Mouse (Mus musculus) hindbrain, embryonic 11.5 days (tissue): ENCODE measurements around the gene Gon7. TPM values are rescaled to one million over a fixed set of nuclear protein-coding genes. Genes with fewer than 3 reads are reported as not detected.
A peak's percentile ranks its signal among the peaks of the same experiment; 100 is the strongest.

ENCODE experiments used
- ATAC-seq: fragments of 200-750 bp; cut with Nextera tagmentation; 2 replicates; pipeline ENCODE4 v1.8.0; 2017; ENCODE audit warnings: mild to moderate bottlenecking, moderate TSS enrichment, moderate library complexity; ENCODE audit not compliant: low FRiP score
- DNase-seq: peaks from one replicate; pipeline ENCODE4 v3.0.0-alpha.2; 2015; ENCODE audit warnings: low spot score
- H3K27ac ChIP-seq: fragments of 300-500 bp; sonication (generic); 2 replicates; pipeline ENCODE4 v1.5.1; 2014; ENCODE audit warnings: mild to moderate bottlenecking, low read depth, low read length
- H3K27me3 ChIP-seq: fragments of 300-500 bp; sonication (generic); 2 replicates; pipeline ENCODE4 v1.6.1; 2014; ENCODE audit warnings: mild to moderate bottlenecking, low read length, moderate library complexity, mixed read lengths; ENCODE audit not compliant: control insufficient read depth, insufficient read depth
- H3K36me3 ChIP-seq: fragments of 300-500 bp; sonication (generic); 2 replicates; pipeline ENCODE4 v1.6.1; 2014; ENCODE audit warnings: mild to moderate bottlenecking, low read length, moderate library complexity, mixed read lengths; ENCODE audit not compliant: control insufficient read depth, insufficient read depth
- H3K4me1 ChIP-seq: fragments of 300-500 bp; sonication (generic); replicated peaks from 2 replicates; pipeline ENCODE4 v1.6.1; 2014; ENCODE audit warnings: low read length, mixed read lengths; ENCODE audit not compliant: control insufficient read depth, insufficient read depth
- H3K4me2 ChIP-seq: fragments of 300-500 bp; sonication (generic); replicated peaks from 2 replicates; pipeline ENCODE4 v1.6.1; 2014; ENCODE audit warnings: mild to moderate bottlenecking, low read depth, low read length
- H3K4me3 ChIP-seq: fragments of 300-500 bp; sonication (generic); 2 replicates; pipeline ENCODE4 v1.5.1; 2014; ENCODE audit warnings: low read depth, low read length
- H3K9ac ChIP-seq: fragments of 300-500 bp; sonication (generic); 2 replicates; pipeline ENCODE4 v1.6.1; 2014; ENCODE audit warnings: low read depth, low read length
- H3K9me3 ChIP-seq: fragments of 300-500 bp; sonication (generic); 2 replicates; pipeline ENCODE4 v1.6.1; 2016; ENCODE audit warnings: low read length; ENCODE audit not compliant: control insufficient read depth
- WGBS: fragments of 180-500 bp; shearing (Covaris S2); extraction: QIAGEN DNeasy Blood & Tissue Kit; methylation state at CpG from one replicate; pipeline ENCODE4 v1.1.7; 2014; 5-methylcytosine and 5-hydroxymethylcytosine counted together
- polyA plus RNA-seq: library from polyadenylated mRNA; unstranded; fragments of >200 nt; fragmentation: Nextera tagmentation; extraction: Ambion mirVana; gene quantifications from 2 replicates; pipeline ENCODE4 v1.2.1, GENCODE M21; 2014

Gene Gon7
- polyA plus RNA-seq, 1 experiment from 2014 or later: 56.2 TPM

GRCm38 (mm10) chr12:102776035-102776434, 18.4 kb upstream of the Gon7 start:
- H3K27me3 ChIP-seq: no peaks in the 10 kb centered on the region
- 95% methylated on average over 14 of the region's 14 CpGs for WGBS
- H3K36me3 ChIP-seq: peaks cover 9% of the 10 kb centered on the region

GRCm38 (mm10) chr12:102772676-102773075, 15.1 kb upstream of the Gon7 start:
- Histone ChIP-seq H3K4me1 (no peaks in the 10 kb centered on the region), H3K9me3 (no peaks in the 10 kb centered on the region), H3K27ac (no peak overlapping the region), H3K9ac (no peak overlapping the region), H3K4me2 (no peak overlapping the region), H3K4me3 (no peak overlapping the region), H3K36me3 (peaks cover 14% of the 10 kb centered on the region), H3K27me3 (no peaks in the 10 kb centered on the region)
- no peak for ATAC-seq
- no peak for DNase-seq
- 95% methylated on average over 5 of the region's 5 CpGs for WGBS

More at GRCm38 (mm10) chr12:102776035-102776434, 18.4 kb upstream of the Gon7 start:
- no peak for DNase-seq
- Histone ChIP-seq H3K9ac (no peak overlapping the region), H3K9me3 (no peaks in the 10 kb centered on the region), H3K27ac (no peak overlapping the region), H3K4me1 (no peaks in the 10 kb centered on the region), H3K4me2 (no peak overlapping the region), H3K4me3 (no peak overlapping the region)
- ATAC-seq: no peak

- Histone ChIP-seq H3K27ac (no peak overlapping the region), H3K4me2 (no peak overlapping the region), H3K27me3 (no peaks in the 10 kb centered on the region), H3K9me3 (no peaks in the 10 kb centered on the region), H3K4me1 (no peaks in the 10 kb centered on the region), H3K4me3 (no peak overlapping the region), H3K9ac (no peak overlapping the region), H3K36me3 (peaks cover 14% of the 10 kb centered on the region)
- DNase-seq (no peak), ATAC-seq (no peak)
- WGBS: 96% methylated on average over 8 of the region's 8 CpGs
Measured at GRCm38 (mm10) chr12:102771601-102772000, 14.0 kb upstream of the Gon7 start.

GRCm38 (mm10) chr12:102769000-102769399, 11.4 kb upstream of the Gon7 start:
- Histone ChIP-seq H3K27me3 (no peaks in the 10 kb centered on the region), H3K9ac (no peak overlapping the region), H3K27ac (no peak overlapping the region), H3K4me1 (no peaks in the 10 kb centered on the region), H3K36me3 (peaks cover 12% of the 10 kb centered on the region), H3K4me3 (no peak overlapping the region), H3K9me3 (no peaks in the 10 kb centered on the region), H3K4me2 (no peak overlapping the region)
- WGBS: 94% methylated on average over 4 of the region's 4 CpGs
- DNase-seq: no peak
- no peak for ATAC-seq

GRCm38 (mm10) chr12:102763696-102764095, 6.1 kb upstream of the Gon7 start:
- Histone ChIP-seq H3K4me1 (peaks cover 2% of the 10 kb centered on the region), H3K9ac (no peak overlapping the region), H3K4me2 (no peak overlapping the region), H3K36me3 (peaks cover 5% of the 10 kb centered on the region), H3K27ac (no peak overlapping the region), H3K4me3 (no peak overlapping the region), H3K27me3 (no peaks in the 10 kb centered on the region), H3K9me3 (no peaks in the 10 kb centered on the region)
- ATAC-seq: no peak
- no peak for DNase-seq

GRCm38 (mm10) chr12:102761668-102762067, 4.1 kb upstream of the Gon7 start:
- WGBS: 91% methylated on average over 3 of the region's 3 CpGs

GRCm38 (mm10) chr12:102758936-102759335, 1.3 kb upstream of the Gon7 start:
- Histone ChIP-seq H3K9me3 (no peaks in the 10 kb centered on the region), H3K4me2 (peak overlapping the region; percentile 85), H3K4me3 (peak overlapping the region; percentile 61), H3K36me3 (no peaks in the 10 kb centered on the region; the same call in 1 of the 2 replicates), H3K27ac (no peak overlapping the region), H3K4me1 (peaks cover 6% of the 10 kb centered on the region), H3K27me3 (no peaks in the 10 kb centered on the region), H3K9ac (peak overlapping the region; percentile 85)
- peak; percentile 17 for DNase-seq
- WGBS: 0% methylated on average over 5 of the region's 5 CpGs
- no peak for ATAC-seq

More at GRCm38 (mm10) chr12:102761668-102762067, 4.1 kb upstream of the Gon7 start:
- Histone ChIP-seq H3K4me1 (peaks cover 6% of the 10 kb centered on the region), H3K9ac (no peak overlapping the region), H3K27me3 (no peaks in the 10 kb centered on the region), H3K4me2 (no peak overlapping the region), H3K4me3 (no peak overlapping the region), H3K27ac (no peak overlapping the region), H3K36me3 (no peaks in the 10 kb centered on the region; the same call in 1 of the 2 replicates), H3K9me3 (no peaks in the 10 kb centered on the region)
- ATAC-seq (no peak), DNase-seq (no peak)

GRCm38 (mm10) chr12:102758403-102758756, 777 bp upstream of the Gon7 start, which contains the start of gene Gm20604:
TSS of gene Gm20604 (minus strand) at chr12:102758672.
- Histone ChIP-seq H3K4me1 (peaks cover 6% of the 10 kb centered on the region), H3K4me3 (peak within 1 kb of the TSS; percentile 61), H3K4me2 (peak within 1 kb of the TSS; percentile 85), H3K27me3 (no peaks in the 10 kb centered on the region), H3K9ac (peak within 1 kb of the TSS; percentile 85), H3K27ac (peak within 1 kb of the TSS; percentile 74), H3K36me3 (no peaks in the 10 kb centered on the region; the same call in 1 of the 2 replicates), H3K9me3 (no peaks in the 10 kb centered on the region)
- ATAC-seq (no peak), DNase-seq (peak; percentile 34)
- under 1% methylated on average over 10 of the region's 10 CpGs for WGBS

GRCm38 (mm10) chr12:102757055-102757688, 431 bp downstream of the Gon7 start:
- no peaks in the 10 kb centered on the region for H3K36me3 ChIP-seq
- peaks cover 6% of the 10 kb centered on the region for H3K4me1 ChIP-seq
- DNase-seq: no peak
- peak overlapping the region; percentile 61 for H3K4me3 ChIP-seq
- H3K27ac ChIP-seq: peak overlapping the region; percentile 74
- peak overlapping the region; percentile 85 for H3K9ac ChIP-seq
- H3K4me2 ChIP-seq: peak overlapping the region; percentile 85
- ATAC-seq: peak; percentile 87
- WGBS: 2% methylated on average over 46 of the region's 46 CpGs
- no peaks in the 10 kb centered on the region for H3K27me3 ChIP-seq
- H3K9me3 ChIP-seq: no peaks in the 10 kb centered on the region
